Mouse (Mus musculus) left cerebral cortex, adult 8-10 months (tissue): Measurements from ENCODE around the gene Hspa1l. TPM values are rescaled to one million over a fixed set of nuclear protein-coding genes. Genes with fewer than 3 reads are reported as not detected.
A peak's percentile ranks its signal among the peaks of the same experiment; 100 is the strongest.

ENCODE experiments used
- DNase-seq, 2 experiments: peaks; one replicate each; pipeline ENCODE4 v3.0.0; 2022; ENCODE audit warnings: low spot score in 2 of 2
- total RNA-seq, 4 experiments: library from RNA; stranded (reverse); gene quantifications; 2 replicates each; pipeline ENCODE4 v1.2.4; 2022

Gene Hspa1l
- total RNA-seq, 4 experiments from 2014 or later, result 0.24 to 0.72 (median 0.58) TPM

DNA sequence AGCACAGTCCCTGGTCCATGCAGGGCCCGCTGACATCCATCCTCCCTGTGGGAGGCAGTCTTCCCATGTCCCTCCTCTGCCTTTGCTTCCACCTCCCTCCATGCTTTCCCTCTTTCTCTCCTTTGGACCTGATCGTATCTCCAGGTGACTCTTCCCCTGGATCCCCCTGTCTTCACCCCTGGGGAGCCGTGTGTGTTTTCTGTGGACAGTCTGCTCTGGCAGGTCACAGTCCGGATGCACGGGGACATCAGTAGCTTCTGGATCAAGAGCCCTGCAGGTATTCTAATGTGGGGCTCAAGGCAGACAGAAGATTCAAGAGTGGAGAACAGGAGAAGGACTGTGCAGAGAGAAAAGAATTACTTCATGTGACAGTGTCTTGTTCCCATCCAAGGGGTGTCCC lies 50.7 kb downstream of the Hspa1l start:
- no peak for DNase-seq

DNA sequence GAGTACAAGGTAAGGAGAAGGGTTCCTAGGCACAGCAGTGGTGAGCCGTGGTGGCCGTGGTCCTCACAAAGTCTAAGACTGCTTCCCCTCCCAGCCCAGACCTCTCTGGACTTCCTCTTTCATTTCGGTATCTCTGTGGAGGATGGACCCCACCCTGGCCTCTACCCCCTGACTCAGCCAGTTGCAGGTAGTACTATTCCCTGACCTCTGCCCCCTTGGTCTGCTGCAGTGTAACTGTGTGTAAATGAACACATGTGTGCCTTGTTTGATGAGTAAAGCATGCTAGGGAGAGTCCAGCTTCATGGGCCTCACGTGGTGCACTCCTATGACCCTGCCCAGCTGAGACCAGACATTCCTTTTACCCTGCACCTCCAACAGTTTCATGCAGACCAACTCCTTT lies 51.3 kb downstream of the Hspa1l start:
- DNase-seq, result no peak

DNA sequence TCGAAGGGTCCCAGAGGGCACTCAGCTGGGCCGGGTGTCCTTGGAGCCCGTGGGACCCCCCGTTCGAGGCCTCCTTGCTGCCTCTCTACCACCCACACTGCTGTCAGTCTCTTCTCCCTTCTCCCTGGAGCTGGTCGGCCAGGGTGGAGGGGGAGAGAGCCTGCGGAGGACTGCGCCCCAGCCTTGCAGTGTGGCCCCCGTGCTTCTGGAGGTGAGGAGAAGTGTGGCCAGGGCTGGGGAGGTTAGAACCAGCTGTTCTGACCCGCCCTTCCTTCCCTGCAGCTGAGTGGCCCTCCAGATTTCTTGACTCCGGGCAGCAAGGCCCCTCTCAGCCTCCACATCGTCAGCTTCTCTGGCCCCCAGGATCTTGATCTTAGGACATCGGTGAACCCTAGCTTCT lies 51.8 kb downstream of the Hspa1l start:
- no peak for DNase-seq

DNA sequence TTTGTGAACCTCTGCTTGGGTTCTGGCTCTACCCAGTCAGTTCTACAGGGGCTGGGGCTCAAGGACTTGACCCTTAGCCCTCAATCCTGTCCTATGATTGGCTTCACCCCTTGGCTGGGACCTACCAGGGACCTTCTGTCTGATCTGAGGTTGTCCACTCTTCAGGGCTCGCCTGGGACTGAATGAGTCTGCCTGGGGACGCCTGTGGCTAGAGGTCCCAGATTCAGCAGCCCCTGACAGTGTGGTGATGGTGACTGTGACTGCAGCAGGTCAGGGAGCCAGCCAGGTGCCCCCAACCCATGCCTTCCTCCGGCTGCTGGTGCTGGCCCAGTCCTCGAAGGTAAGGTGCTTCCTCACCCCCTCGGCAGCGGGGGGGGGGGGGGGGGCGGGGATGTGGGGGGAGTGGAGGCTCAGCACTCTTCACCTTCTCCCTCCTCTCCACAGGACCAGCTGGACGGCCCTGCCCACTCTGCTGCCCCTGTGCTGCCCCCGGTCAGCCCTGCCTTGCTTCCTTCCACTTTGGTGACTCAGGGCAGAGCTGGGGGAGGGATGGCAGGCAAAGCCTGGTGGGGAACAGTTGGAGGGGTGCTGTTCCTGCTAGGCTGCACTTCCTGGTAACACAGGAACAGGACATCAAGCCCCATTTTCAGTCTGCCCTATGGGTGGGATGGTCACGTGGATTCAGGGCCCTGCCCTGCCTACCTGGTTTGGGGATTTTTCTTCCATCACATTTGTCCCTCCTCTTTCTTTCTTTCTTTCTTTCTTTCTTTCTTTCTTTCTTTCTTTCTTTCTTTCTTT lies 52.4 kb downstream of the Hspa1l start:
- no peak for DNase-seq

DNA sequence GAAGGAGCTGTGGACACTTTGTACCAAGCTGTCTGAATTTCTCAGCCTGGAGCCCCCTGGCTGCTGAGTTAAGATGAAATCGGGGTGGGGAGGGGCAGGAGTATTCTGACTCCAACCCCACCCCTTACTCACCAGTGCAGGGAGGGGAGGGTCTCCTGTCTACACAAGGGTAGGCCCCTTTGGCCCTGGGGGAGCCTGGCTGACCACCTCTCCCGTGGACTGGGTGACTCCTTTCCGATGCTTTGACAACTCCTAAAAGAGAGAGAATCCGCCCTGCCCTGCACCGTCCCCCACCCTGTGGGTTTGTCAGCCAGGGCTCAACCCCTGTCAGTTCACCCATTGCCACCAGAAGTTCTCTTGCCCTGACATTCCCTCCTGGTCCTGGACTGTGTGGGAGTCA lies 53.7 kb downstream of the Hspa1l start:
- DNase-seq, result no peak

DNA sequence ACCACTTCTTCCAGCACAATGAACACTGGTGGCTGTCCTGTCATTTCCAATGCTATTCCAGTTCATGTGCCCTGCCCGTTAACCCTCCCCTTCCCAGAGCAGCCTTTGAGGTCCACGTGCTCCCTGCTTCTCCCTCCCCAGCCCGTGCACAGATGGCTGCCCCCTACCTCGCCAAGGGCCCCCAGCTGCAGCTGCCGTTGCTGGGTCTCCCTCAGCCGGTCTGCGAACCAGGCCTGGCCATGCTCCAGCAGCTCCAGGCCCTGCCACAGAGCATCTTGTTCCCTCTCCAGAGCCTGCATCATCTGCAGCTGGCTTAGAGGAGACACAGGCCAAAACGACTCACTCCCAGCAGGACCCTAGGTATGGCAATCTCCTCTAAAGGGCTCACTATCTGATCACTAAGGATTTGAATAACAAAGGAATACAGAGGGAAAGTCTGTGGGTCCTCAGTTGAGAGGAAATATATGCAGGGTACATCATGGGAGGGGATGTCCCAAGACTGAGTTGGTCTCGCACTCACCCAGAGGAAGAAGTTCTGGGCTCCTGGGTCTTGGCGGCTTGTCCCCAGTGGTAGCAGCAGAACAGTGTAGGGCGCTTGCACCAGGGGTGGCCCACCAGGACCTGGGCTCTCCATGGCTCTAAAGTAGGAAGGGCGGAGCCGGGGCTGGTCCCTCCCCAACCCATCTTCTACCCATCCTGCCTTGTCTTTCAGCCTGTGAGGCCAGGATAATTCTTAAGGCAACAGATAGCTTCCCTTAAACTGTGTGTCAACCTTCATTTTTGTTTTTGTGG lies 55.0 kb downstream of the Hspa1l start, which contains the start of gene Sapcd1:
Sapcd1 (minus strand) TSS at position 740 of the 792 bp plus-strand sequence.
- peak in 1 of 2 experiments; percentile 51 for DNase-seq

DNA sequence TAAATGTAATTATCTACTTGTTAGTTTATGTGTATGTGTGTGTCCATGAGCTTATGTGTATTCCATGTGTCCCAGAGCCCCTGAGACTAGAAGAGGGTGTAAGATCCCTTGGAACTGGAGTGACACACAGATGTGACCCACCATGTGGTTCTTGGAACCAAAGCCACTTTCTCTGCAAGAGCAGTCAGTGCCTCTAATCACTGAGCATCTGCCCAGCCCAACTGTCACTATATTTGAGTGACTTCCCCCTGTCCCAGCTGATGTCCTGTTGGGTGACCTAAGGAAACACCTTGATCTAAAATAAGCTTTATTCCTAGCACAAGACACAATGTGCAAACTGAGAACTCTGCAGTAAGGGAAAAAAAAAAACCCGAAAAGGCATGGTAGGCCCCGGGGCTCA lies 55.8 kb downstream of the Hspa1l start:
- DNase-seq, result no peak

Other genes starting within 250 kb of the Hspa1l start
- gene C4b, start 228.8 kb upstream of the Hspa1l start, total RNA-seq, result 100 to 1,000 TPM in 2 of 4 experiments, 10 to 100 TPM in 2; 27.2 to 188 (median 81.4) TPM
- 1 to 10 TPM in 2 of 4 experiments, not detected in 2; 3.1 to 3.7 TPM for gene Cyp21a1, start 168.1 kb upstream of the Hspa1l start, total RNA-seq
- gene Stk19, start 135.8 kb upstream of the Hspa1l start, total RNA-seq, result 10 to 100 TPM; 45.3 to 49.5 (median 47.7) TPM
- gene Dxo, start 135.7 kb upstream of the Hspa1l start, total RNA-seq, result 10 to 100 TPM; 31.8 to 37.2 (median 34.0) TPM
- 10 to 100 TPM; 61.1 to 73.1 (median 67.3) TPM for gene Skiv2l, start 122.5 kb upstream of the Hspa1l start, total RNA-seq
- gene Nelfe, start 122.3 kb upstream of the Hspa1l start, total RNA-seq, result 10 to 100 TPM; 34.8 to 38.3 (median 37.2) TPM
- gene Cfb, start 110.2 kb upstream of the Hspa1l start, total RNA-seq, result under 1 TPM in 1 of 4 experiments, not detected in 3; 0.43 TPM
- 1 to 10 TPM; 8.3 to 9.1 (median 9.0) TPM for gene Zbtb12, start 93.2 kb upstream of the Hspa1l start, total RNA-seq
- gene Gm20547, start 90.7 kb upstream of the Hspa1l start, total RNA-seq, result not detected
- gene C2, start 74.4 kb upstream of the Hspa1l start, total RNA-seq, result 1 to 10 TPM; 1.6 to 5.9 (median 4.0) TPM
- gene Ehmt2, start 74.2 kb upstream of the Hspa1l start, total RNA-seq, result 100 to 1,000 TPM; 182 to 191 (median 185) TPM
- under 1 TPM; 0.33 to 0.66 (median 0.51) TPM for gene Slc44a4, start 58.2 kb upstream of the Hspa1l start, total RNA-seq
- gene Neu1, start 41.5 kb upstream of the Hspa1l start, total RNA-seq, result 10 to 100 TPM; 40.1 to 44.4 (median 42.7) TPM
- gene Hspa1b, start 13.5 kb upstream of the Hspa1l start, total RNA-seq, result 10 to 100 TPM in 2 of 4 experiments, 1 to 10 TPM in 2; 6.9 to 13.1 (median 10.4) TPM
- not detected for gene Gm20481, start 2.8 kb upstream of the Hspa1l start, total RNA-seq
- gene Hspa1a, start 547 bp upstream of the Hspa1l start, total RNA-seq, result 10 to 100 TPM; 11.9 to 17.5 (median 13.7) TPM
- gene Lsm2, start 9.2 kb downstream of the Hspa1l start, total RNA-seq, result 10 to 100 TPM; 14.1 to 22.5 (median 17.3) TPM
- gene Vars, start 28.3 kb downstream of the Hspa1l start, total RNA-seq, result 10 to 100 TPM; 43.5 to 53.0 (median 48.2) TPM
- gene Vwa7, start 43.9 kb downstream of the Hspa1l start, total RNA-seq, result 1 to 10 TPM in 3 of 4 experiments, under 1 TPM in 1; 0.95 to 1.5 (median 1.3) TPM
- under 1 TPM in 2 of 4 experiments, not detected in 2; 0.59 to 0.67 TPM for gene Sapcd1, start 55.3 kb downstream of the Hspa1l start, total RNA-seq
- 1 to 10 TPM in 1 of 4 experiments, under 1 TPM in 2, not detected in 1; 0.34 to 1.2 (median 0.78) TPM for gene Msh5, start 74.0 kb downstream of the Hspa1l start, total RNA-seq
- 10 to 100 TPM; 10.2 to 18.3 (median 11.8) TPM for gene Clic1, start 77.3 kb downstream of the Hspa1l start, total RNA-seq
- 10 to 100 TPM; 13.1 to 20.2 (median 14.8) TPM for gene Ddah2, start 86.3 kb downstream of the Hspa1l start, total RNA-seq
- not detected for gene Ly6g6c, start 92.7 kb downstream of the Hspa1l start, total RNA-seq
- gene Mpig6b, start 93.5 kb downstream of the Hspa1l start, total RNA-seq, result under 1 TPM in 1 of 4 experiments, not detected in 3; 0.15 TPM
- gene Ly6g6e, start 104.2 kb downstream of the Hspa1l start, total RNA-seq, result 1 to 10 TPM; 3.7 to 4.9 (median 4.0) TPM
- gene Ly6g6d, start 105.4 kb downstream of the Hspa1l start, total RNA-seq, result 1 to 10 TPM in 3 of 4 experiments, under 1 TPM in 1; 0.70 to 1.8 (median 1.3) TPM
- gene Ly6g6f, start 112.9 kb downstream of the Hspa1l start, total RNA-seq, result under 1 TPM in 2 of 4 experiments, not detected in 2; 0.50 to 0.54 TPM
- 100 to 1,000 TPM; 117 to 125 (median 121) TPM for gene Abhd16a, start 116.6 kb downstream of the Hspa1l start, total RNA-seq
- gene Ly6g5c, start 135.6 kb downstream of the Hspa1l start, total RNA-seq, result not detected
- gene Ly6g5b, start 142.7 kb downstream of the Hspa1l start, total RNA-seq, result under 1 TPM; 0.32 to 1.00 (median 0.46) TPM
- 10 to 100 TPM; 19.7 to 24.5 (median 22.8) TPM for gene Gpank1, start 148.8 kb downstream of the Hspa1l start, total RNA-seq
- gene Csnk2b, start 149.3 kb downstream of the Hspa1l start, total RNA-seq, result 100 to 1,000 TPM; 188 to 228 (median 194) TPM
- gene D17H6S53E, start 153.7 kb downstream of the Hspa1l start, total RNA-seq, result 10 to 100 TPM; 25.6 to 34.3 (median 30.1) TPM
- not detected for gene Apom, start 159.3 kb downstream of the Hspa1l start, total RNA-seq
- 100 to 1,000 TPM; 263 to 306 (median 290) TPM for gene Bag6, start 162.5 kb downstream of the Hspa1l start, total RNA-seq
- 100 to 1,000 TPM; 272 to 295 (median 280) TPM for gene Prrc2a, start 192.2 kb downstream of the Hspa1l start, total RNA-seq
- 10 to 100 TPM; 11.2 to 30.3 (median 17.4) TPM for gene Aif1, start 203.4 kb downstream of the Hspa1l start, total RNA-seq
- 10 to 100 TPM in 1 of 4 experiments, 1 to 10 TPM in 3; 6.5 to 10.1 (median 7.9) TPM for gene Lst1, start 215.7 kb downstream of the Hspa1l start, total RNA-seq
- 1 to 10 TPM in 3 of 4 experiments, not detected in 1; 1.0 to 1.6 (median 1.2) TPM for gene Ltb, start 221.7 kb downstream of the Hspa1l start, total RNA-seq
- gene Tnf, start 229.3 kb downstream of the Hspa1l start, total RNA-seq, result under 1 TPM in 1 of 4 experiments, not detected in 3; 0.39 TPM
- gene Lta, start 232.6 kb downstream of the Hspa1l start, total RNA-seq, result 1 to 10 TPM in 1 of 4 experiments, under 1 TPM in 3; 0.28 to 1.2 (median 0.58) TPM
- gene Gm16181, start 248.1 kb downstream of the Hspa1l start, total RNA-seq, result not detected